Mouse (Mus musculus): ENCODE data around the gene Nxf3. TPM values are rescaled to one million over a fixed set of nuclear protein-coding genes. Genes with fewer than 3 reads are reported as not detected.
"Not testable (repeated sequence)": the region's sequence is repeated elsewhere in the genome, so short reads cannot be mapped to it uniquely, and the experiment has no call there.

Gene Nxf3
- polyA plus RNA-seq, 1 experiment from 2014 or later: not detected

DNA sequence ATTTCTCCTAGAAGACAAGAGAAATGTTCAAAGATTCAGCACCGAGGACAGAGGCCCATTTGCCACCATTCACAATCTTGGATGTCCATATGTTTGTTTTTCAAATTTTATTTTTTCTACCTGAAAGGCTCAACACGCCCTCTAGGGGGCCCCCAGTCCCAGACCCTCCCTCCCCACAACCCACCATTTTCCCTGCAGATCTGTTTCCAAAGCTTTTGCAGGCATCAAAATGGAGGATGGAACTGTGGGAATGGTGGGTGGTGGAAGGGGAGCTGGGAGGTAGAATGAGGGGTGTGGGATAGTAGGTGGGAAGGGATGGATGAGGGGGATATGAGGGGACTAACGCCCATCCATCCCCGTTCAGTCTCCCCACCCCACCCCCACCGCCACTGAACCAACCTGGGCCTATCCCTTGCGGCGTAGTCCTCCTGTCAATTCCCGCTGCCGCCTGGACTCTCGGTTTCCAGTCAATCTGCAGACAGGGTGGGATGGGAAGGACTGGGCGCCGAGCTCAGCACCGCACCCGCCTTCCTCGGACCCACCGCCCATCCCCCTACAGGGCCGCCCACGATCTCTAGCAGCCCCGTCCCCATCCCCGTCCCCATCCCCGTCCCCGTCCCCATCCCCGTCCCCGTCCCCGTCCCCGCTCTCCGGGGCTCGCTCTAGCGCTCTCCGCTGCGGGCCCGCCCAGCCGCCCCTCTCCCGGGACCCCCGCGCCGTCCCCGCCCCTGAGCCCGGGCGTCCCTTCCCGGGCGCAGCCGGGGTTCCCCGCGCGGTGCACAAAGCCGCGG is 17.7 kb downstream of the Nxf3 start:
- TF ChIP-seq CTCF (IDR thresholded peaks at IDR 0.05; ENCODE audit: low read depth): peak; percentile 17; the same call in 1 of the 2 replicates
- H3K9ac ChIP-seq (ENCODE audit: low read length); H3K9me3 ChIP-seq (ENCODE audit: control insufficient read depth, low read length); H3K27ac ChIP-seq (replicated peaks); H3K4me2 ChIP-seq (replicated peaks; ENCODE audit: low read depth); H3K36me3 ChIP-seq (ENCODE audit: control insufficient read depth, insufficient read depth, low read length); H3K4me1 ChIP-seq (replicated peaks; ENCODE audit: control insufficient read depth, insufficient read depth); H3K27me3 ChIP-seq (ENCODE audit: control insufficient read depth, insufficient read depth, low read length): not testable (repeated sequence)
- peak; percentile 60; the same call in 1 of the 2 replicates for ATAC-seq (ENCODE audit: low FRiP score, low TSS enrichment)
- H3K4me3 ChIP-seq (ENCODE audit: low read depth, low read length): 0 out of 2 replicates have a peak overlapping the region, but pooled peaks have one; percentile 6
- peak; percentile 14 for DNase-seq (ENCODE audit: low spot score)
- 15% methylated on average over 4 of the region's 48 CpGs for WGBS

DNA sequence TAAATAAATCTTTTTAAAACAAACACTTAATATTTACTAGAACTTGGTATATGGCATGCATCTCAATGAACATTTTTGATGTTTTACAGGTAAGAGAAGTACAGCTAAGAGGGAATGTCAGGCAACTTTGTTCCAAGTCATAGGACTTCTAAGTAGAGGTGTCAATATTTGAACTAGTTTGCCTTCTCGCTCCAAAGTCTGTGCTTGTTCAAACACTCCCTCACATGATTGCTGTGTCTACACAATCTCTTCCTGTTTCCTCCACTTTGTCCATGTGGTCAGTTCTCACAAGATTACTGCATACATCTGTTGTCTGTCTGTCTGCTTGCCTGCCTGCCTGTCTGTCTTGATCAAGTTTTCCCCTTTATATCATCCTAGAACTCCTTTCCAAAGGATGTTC is 24.4 kb downstream of the Nxf3 start:
- ATAC-seq (ENCODE audit: low FRiP score, low TSS enrichment): peak; percentile 90
- H3K4me2 ChIP-seq (replicated peaks; ENCODE audit: low read depth): no peak overlapping the region
- no peaks in the 10 kb centered on the region for H3K9me3 ChIP-seq (ENCODE audit: control insufficient read depth, low read length)
- H3K4me3 ChIP-seq (ENCODE audit: low read depth, low read length): no peak overlapping the region
- no peak overlapping the region for H3K9ac ChIP-seq (ENCODE audit: low read length)
- no peaks in the 10 kb centered on the region for H3K27me3 ChIP-seq (ENCODE audit: control insufficient read depth, insufficient read depth, low read length)
- 47% methylated on average over 1 of the region's 1 CpGs for WGBS
- H3K4me1 ChIP-seq (replicated peaks; ENCODE audit: control insufficient read depth, insufficient read depth): no peaks in the 10 kb centered on the region
- peak; percentile 13 for DNase-seq (ENCODE audit: low spot score)
- H3K27ac ChIP-seq (replicated peaks): no peak overlapping the region
- TF ChIP-seq CTCF (IDR thresholded peaks at IDR 0.05; ENCODE audit: low read depth): no peak
- TF ChIP-seq EP300 (optimal IDR thresholded peaks at IDR 0.05): no peak
- no peaks in the 10 kb centered on the region for H3K36me3 ChIP-seq (ENCODE audit: control insufficient read depth, insufficient read depth, low read length)

DNA sequence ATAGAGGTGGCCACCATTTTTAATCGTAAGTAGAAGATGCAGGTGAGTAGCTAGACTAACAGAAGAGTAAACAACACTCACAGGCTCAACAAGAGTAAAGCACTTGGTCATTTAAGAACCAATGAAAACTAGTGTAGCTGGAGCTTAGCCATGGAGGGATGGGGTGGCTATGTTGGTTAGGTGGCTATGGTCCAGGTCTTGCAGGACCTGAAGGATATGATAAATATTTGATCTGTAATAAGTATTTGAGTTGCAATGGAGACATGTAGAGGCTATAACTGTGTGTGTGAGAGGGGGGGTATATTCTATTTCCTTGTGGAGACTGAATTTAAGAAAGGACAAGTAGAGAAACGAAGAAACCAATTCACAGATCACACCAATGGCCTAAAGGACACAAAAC is 33.8 kb downstream of the Nxf3 start:
- ATAC-seq (ENCODE audit: low FRiP score, low TSS enrichment) (no peak), DNase-seq (ENCODE audit: low spot score) (no peak)
- H3K36me3 ChIP-seq (ENCODE audit: control insufficient read depth, insufficient read depth, low read length): no peaks in the 10 kb centered on the region
- H3K4me1 ChIP-seq (replicated peaks; ENCODE audit: control insufficient read depth, insufficient read depth): no peaks in the 10 kb centered on the region
- 74% methylated on average over 2 of the region's 2 CpGs for WGBS
- no peak overlapping the region for H3K4me2 ChIP-seq (replicated peaks; ENCODE audit: low read depth)
- H3K27ac ChIP-seq (replicated peaks): no peak overlapping the region
- no peak overlapping the region for H3K9ac ChIP-seq (ENCODE audit: low read length)
- TF ChIP-seq EP300 (optimal IDR thresholded peaks at IDR 0.05) (no peak), CTCF (IDR thresholded peaks at IDR 0.05; ENCODE audit: low read depth) (no peak)
- H3K27me3 ChIP-seq (ENCODE audit: control insufficient read depth, insufficient read depth, low read length): no peaks in the 10 kb centered on the region
- H3K9me3 ChIP-seq (ENCODE audit: control insufficient read depth, low read length): no peaks in the 10 kb centered on the region
- H3K4me3 ChIP-seq (ENCODE audit: low read depth, low read length): no peak overlapping the region

GRCm38 (mm10) chrX:136047528-136047927 is 37.5 kb downstream of the Nxf3 start:
- no peaks in the 10 kb centered on the region for H3K9me3 ChIP-seq (ENCODE audit: control insufficient read depth, low read length)
- peak; percentile 35 for DNase-seq (ENCODE audit: low spot score)
- no peak overlapping the region for H3K4me3 ChIP-seq (ENCODE audit: low read depth, low read length)
- 11% methylated on average over 5 of the region's 5 CpGs for WGBS
- ATAC-seq (ENCODE audit: low FRiP score, low TSS enrichment): no peak
- no peaks in the 10 kb centered on the region for H3K36me3 ChIP-seq (ENCODE audit: control insufficient read depth, insufficient read depth, low read length)
- H3K27ac ChIP-seq (replicated peaks): no peak overlapping the region
- H3K4me2 ChIP-seq (replicated peaks; ENCODE audit: low read depth): no peak overlapping the region
- no peaks in the 10 kb centered on the region for H3K27me3 ChIP-seq (ENCODE audit: control insufficient read depth, insufficient read depth, low read length)
- H3K4me1 ChIP-seq (replicated peaks; ENCODE audit: control insufficient read depth, insufficient read depth): no peaks in the 10 kb centered on the region
- H3K9ac ChIP-seq (ENCODE audit: low read length): no peak overlapping the region
- peak; percentile 84 for TF ChIP-seq CTCF (IDR thresholded peaks at IDR 0.05; ENCODE audit: low read depth)
- TF ChIP-seq EP300 (optimal IDR thresholded peaks at IDR 0.05): no peak

- ATAC-seq (ENCODE audit: low FRiP score, low TSS enrichment) (no peak), DNase-seq (ENCODE audit: low spot score) (no peak)
- Histone ChIP-seq H3K4me2 (replicated peaks; ENCODE audit: low read depth) (no peak overlapping the region), H3K4me3 (ENCODE audit: low read depth, low read length) (no peak overlapping the region), H3K9ac (ENCODE audit: low read length) (no peak overlapping the region), H3K4me1 (replicated peaks; ENCODE audit: control insufficient read depth, insufficient read depth) (no peaks in the 10 kb centered on the region), H3K9me3 (ENCODE audit: control insufficient read depth, low read length) (no peaks in the 10 kb centered on the region), H3K27me3 (ENCODE audit: control insufficient read depth, insufficient read depth, low read length) (no peaks in the 10 kb centered on the region), H3K36me3 (ENCODE audit: control insufficient read depth, insufficient read depth, low read length) (no peaks in the 10 kb centered on the region), H3K27ac (replicated peaks) (no peak overlapping the region)
- TF ChIP-seq EP300 (optimal IDR thresholded peaks at IDR 0.05) (no peak), CTCF (IDR thresholded peaks at IDR 0.05; ENCODE audit: low read depth) (no peak)
- WGBS: 68% methylated on average over 1 of the region's 1 CpGs
Measured at GRCm38 (mm10) chrX:136043726-136044125, 41.3 kb downstream of the Nxf3 start.

- H3K4me2 ChIP-seq (replicated peaks; ENCODE audit: low read depth); H3K27ac ChIP-seq (replicated peaks); H3K27me3 ChIP-seq (ENCODE audit: control insufficient read depth, insufficient read depth, low read length); DNase-seq (ENCODE audit: low spot score); H3K9ac ChIP-seq (ENCODE audit: low read length); H3K9me3 ChIP-seq (ENCODE audit: control insufficient read depth, low read length); H3K4me3 ChIP-seq (ENCODE audit: low read depth, low read length); H3K36me3 ChIP-seq (ENCODE audit: control insufficient read depth, insufficient read depth, low read length); H3K4me1 ChIP-seq (replicated peaks; ENCODE audit: control insufficient read depth, insufficient read depth): not testable (repeated sequence)
- ATAC-seq (ENCODE audit: low FRiP score, low TSS enrichment): peak; percentile 90
- 5% methylated on average over 7 of the region's 49 CpGs for WGBS
Measured at GRCm38 (mm10) chrX:136032799-136033763, 52.0 kb downstream of the Nxf3 start, which contains the start of gene Arxes1. Arxes1 (plus strand) TSS chrX:136033367.
